Mouse (Mus musculus): ENCODE data around the gene Usp25.
A peak's percentile ranks its signal among the peaks of the same experiment; 100 is the strongest.

Gene Usp25

GRCm38 (mm10) chr16:77034751-77035150 is 21.2 kb downstream of the Usp25 start:
- DNase-seq = no peak

DNA sequence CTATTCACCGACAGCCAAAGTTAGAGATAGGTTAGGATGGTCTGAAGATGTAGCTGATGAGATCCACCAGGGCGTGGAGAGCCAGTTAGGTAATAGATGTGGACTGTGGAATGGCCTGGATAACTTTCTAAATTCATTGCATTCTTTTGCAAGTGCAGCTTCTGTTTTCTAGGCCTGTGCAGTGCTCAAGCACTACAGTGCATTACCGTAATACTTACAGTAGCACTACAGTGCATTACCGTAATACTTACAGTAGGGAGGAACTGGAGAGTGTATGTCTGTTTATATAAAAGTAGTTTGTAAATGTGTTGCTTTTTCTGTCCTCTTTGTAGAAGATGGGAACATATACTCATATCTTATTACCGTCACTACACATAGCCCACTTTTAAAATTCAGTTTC is 28.1 kb downstream of the Usp25 start:
- DNase-seq = peak in 1 of 2 experiments; percentile 13

GRCm38 (mm10) chr16:77043499-77043898 is 30.0 kb downstream of the Usp25 start:
- DNase-seq = no peak

- DNase-seq = no peak
Observed at GRCm38 (mm10) chr16:77054184-77054583, 40.7 kb downstream of the Usp25 start.

GRCm38 (mm10) chr16:77055519-77056159 is 42.1 kb downstream of the Usp25 start:
- no peak for DNase-seq

DNA sequence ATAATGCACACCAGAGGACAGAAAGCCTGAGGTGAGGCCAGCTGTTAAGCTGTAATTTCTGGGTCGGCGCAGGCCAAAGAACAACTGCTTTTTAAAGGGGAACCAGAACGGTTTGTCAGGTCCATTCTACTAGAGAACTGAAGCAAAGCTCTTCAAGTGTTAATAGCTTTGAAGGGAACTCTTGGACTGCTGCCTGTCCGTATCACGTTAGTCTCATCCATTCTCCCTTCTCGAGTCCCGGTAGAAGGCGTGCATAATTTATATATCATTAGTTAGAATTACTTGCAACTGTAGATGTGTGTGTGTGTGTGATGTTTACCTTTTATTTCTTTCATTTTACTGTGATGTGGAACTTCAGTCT is 42.6 kb downstream of the Usp25 start:
- no peak for DNase-seq

DNA sequence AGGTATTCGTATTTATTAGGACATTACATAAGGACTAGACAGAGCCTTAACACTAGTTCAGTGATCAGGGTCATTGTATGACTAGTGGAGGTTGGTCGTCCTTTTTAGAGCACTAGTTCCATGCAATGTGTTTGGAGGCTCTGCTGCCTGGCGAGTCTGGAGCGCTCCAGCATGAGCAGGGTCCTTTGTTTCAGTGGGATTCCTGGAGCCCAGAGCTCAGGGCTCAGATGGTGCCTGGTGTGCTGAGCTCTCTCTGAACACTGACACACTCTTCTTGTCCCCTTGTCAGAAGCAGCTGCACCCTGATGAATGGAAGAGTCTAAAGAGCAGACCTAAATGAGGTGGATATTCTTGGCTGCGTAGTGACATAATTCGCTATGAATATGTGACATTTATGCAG is 45.1 kb downstream of the Usp25 start:
- DNase-seq = no peak

- DNase-seq = peak; percentile 69 to 82
Observed at GRCm38 (mm10) chr16:77060166-77060565, 46.7 kb downstream of the Usp25 start.

DNA sequence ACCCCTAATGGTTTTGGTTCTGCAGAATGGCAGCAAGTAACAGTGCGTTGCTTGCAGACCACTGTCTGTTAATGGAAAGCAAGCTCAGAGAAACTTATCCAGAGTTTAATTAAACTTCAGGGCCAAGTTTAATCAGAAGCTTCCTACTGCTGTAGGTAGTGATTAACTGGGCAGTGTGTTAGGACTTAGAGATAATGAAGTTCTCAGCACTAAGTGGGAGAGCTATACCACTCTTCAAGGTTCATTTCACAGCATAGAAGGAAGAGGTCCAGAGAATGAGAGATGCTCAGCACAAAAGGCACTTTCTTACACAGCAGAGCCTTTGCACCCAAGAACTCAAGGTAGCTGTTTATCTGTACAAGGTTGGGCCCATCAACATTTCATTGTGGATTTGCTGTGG is 50.4 kb downstream of the Usp25 start:
- no peak for DNase-seq

GRCm38 (mm10) chr16:77076954-77077735 is 63.6 kb downstream of the Usp25 start:
- DNase-seq = no peak

DNA sequence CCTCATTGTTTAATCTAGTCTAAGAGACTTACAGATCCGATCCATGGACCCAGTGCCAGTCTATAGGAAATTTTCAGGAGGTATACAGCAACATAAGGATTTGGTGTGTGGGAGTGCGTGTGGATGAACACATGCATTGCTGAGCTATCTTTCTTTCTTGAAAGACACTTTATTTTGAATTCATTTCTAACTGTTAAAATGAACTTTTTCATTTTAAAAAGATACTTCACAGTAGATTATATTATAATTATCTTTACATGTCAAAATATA is 64.2 kb downstream of the Usp25 start:
- DNase-seq = no peak

DNA sequence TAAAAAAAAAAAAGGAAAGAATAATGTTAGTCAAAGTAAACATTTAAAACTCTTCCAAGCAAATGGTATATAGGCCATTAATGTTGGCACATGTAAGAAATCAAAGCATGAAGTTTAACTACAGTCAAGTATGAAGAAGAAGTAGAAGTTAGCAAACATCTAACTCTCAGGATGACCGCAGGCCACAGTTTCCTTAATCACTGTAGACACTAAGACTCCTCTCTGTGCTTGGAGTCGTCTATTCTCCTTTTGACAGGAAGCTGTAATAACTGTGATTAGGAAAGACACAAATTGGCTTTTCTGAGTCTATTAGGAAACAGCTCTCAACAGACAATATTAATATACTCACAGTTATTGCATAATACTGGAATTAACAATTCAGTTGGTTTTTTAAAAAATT is 70.6 kb downstream of the Usp25 start:
- DNase-seq = no peak

DNA sequence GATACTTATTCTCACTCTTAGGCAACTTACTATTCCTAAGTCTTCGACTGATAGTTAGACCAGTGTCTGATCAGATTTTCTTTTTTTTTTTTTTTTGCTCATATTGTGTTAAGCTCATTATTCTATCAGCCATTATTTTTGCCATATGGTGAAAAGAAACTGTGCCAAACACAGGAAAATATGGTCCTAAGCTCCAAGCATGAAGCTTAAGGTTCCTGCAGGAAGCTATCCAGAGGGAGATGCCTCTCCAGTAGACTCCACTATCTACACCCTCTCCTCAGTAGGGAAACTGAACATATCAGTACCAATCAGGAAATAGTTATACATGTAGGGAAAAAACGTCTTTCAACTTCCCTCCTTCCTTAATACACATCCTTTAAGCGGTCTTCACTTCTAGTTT is 76.3 kb downstream of the Usp25 start:
- no peak for DNase-seq

GRCm38 (mm10) chr16:77093526-77093925 is 80.0 kb downstream of the Usp25 start:
- DNase-seq = peak; percentile 11 to 17

GRCm38 (mm10) chr16:77095017-77095551 is 81.6 kb downstream of the Usp25 start:
- DNase-seq = no peak

DNA sequence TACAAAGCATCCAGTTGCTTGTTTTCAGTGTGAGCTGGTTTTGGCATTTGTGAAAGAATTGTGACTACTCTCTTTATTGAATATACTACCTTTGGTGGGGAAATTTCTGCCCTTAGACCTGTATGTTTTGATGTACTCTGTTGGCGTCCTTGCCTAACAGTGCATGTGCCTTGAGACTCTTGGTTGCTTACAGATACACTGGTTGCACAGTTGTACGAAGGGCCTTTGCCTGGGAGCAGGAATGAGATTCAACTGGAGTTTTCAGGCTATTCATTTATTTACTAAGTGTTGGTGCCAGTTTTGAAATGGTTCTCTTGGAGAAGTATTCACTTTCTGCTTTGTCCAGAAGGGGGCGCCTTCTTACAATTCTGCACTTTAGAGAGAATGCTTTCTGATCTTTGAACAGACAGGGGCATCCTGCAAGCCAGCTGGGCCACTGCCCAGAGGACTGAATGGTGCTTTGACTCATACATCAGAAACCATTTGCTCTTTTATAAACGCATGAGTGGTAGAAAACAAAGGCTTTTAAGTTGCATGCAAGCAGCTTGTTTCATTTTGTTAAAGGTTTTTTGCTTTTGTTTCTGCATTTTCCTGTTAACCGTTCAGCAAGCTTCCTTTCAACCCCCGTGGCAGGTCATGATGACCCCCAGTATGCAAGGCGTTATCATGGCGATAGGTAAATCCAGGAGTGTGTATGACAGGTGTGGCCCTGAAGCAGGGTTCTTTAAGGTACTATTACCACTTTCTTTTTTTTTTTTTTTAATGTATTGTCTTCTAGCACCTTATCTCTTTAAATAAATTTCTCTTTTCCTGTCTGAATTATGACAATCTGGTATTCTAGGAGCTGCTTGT is 85.7 kb downstream of the Usp25 start:
- DNase-seq = peak; percentile 32 to 52

GRCm38 (mm10) chr16:77103637-77104264 is 90.2 kb downstream of the Usp25 start:
- DNase-seq = no peak

- no peak for DNase-seq
Observed at GRCm38 (mm10) chr16:77111268-77111667, 97.8 kb downstream of the Usp25 start.

GRCm38 (mm10) chr16:77125908-77126307 is 112.4 kb downstream of the Usp25 start:
- no peak for DNase-seq

DNA sequence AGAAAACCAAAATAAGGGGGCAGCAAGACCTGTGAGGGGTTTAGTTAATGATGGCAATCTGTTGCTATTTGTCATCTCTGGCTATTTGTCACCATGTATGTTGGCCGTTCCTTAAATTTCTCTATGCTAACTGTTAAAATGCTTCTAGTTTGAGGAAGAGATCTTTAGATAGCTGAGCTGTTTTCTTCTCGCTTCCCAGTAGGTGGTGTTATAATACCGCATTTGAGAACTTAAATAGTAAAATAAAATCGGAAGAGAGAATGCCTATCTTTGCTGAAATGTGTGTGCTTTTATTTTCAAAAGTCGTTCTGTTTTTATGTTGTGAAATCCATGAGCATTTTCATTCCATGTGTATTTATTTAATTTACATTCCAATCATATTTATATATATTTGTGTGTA is 115.2 kb downstream of the Usp25 start:
- no peak for DNase-seq

DNA sequence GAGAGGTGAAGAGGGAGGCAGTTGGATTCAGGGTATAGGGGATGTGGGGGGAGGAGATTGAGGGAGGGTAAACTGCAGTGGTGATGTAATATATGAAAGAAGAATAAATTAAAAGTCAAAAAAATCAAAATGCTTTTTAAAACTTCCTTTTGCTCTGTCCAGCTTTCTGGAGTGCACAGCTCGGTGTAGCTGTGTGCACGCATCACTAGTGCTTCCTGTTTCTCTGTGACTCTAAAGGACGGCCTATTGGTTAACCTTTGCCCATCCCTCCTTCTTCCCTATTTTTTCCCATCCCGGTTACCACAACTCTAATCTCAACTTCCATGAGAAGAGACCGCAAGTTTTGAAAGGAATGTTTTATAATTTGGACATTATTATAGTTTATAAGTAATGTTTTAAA is 119.5 kb downstream of the Usp25 start:
- DNase-seq = no peak

GRCm38 (mm10) chr16:77140651-77141050 is 127.1 kb downstream of the Usp25 start:
- DNase-seq = no peak

GRCm38 (mm10) chr16:77146801-77147200 is 133.3 kb downstream of the Usp25 start:
- no peak for DNase-seq
